Mouse (Mus musculus) erythroblast, embryonic 14.5 days (primary cell): ENCODE results near the gene BC048679. TPM values are rescaled to one million over a fixed set of nuclear protein-coding genes. Genes with fewer than 3 reads are reported as not detected.

Experiments
- H3K27me3 ChIP-seq: 2 replicates; pipeline ENCODE4 v1.6.1; 2012; ENCODE audit warnings: inconsistent platforms; ENCODE audit not compliant: control insufficient read depth
- H3K36me3 ChIP-seq: 2 replicates; pipeline ENCODE4 v1.6.1; 2012; ENCODE audit warnings: mild to moderate bottlenecking, inconsistent platforms; ENCODE audit not compliant: control insufficient read depth
- H3K4me1 ChIP-seq: 2 replicates; pipeline ENCODE4 v1.6.1; 2012; ENCODE audit warnings: inconsistent platforms; ENCODE audit not compliant: control insufficient read depth
- H3K4me3 ChIP-seq: replicated peaks from 2 replicates; pipeline ENCODE3; 2012; ENCODE audit warnings: moderate library complexity, mild to moderate bottlenecking, inconsistent platforms
- H3K9me3 ChIP-seq: 2 replicates; pipeline ENCODE4 v1.6.1; 2012; ENCODE audit warnings: low read length, inconsistent platforms, mixed read lengths; ENCODE audit not compliant: control insufficient read depth
- GATA1 ChIP-seq: IDR thresholded peaks from 2 replicates; pipeline ENCODE4 v1.6.1; 2012; ENCODE audit warnings: low read length, inconsistent platforms, mixed read lengths
- TAL1 ChIP-seq: IDR thresholded peaks from 3 replicates; pipeline ENCODE4 v1.6.1; 2012; ENCODE audit warnings: low read length, inconsistent platforms, mixed read lengths
- polyA plus RNA-seq: library from polyadenylated mRNA; stranded (reverse); fragments of >175 nt; gene quantifications from 2 replicates; pipeline ENCODE4 v1.2.3, GENCODE M21; 2012

The BC048679 gene
- polyA plus RNA-seq, 1 experiment, result not detected

DNA sequence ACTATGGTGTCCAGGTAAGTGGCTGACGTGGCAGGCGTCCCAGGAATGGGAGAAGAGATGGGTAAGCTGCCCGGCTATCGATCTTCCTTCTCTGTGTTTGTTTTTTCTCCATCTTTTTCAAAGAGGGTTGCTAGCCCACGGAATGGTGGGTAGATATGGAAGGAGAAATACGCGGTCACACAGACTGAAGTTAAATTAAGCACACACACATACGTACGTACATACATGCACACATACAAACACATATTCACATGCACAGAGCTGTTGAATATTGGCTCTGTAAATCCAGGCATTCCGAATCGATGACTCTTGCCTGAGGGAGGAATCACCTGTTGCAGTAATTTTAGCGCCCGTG, 25.6 kb upstream of the BC048679 start:
- Histone ChIP-seq H3K4me1 (peaks cover 23% of the 10 kb centered on the region), H3K9me3 (no peaks in the 10 kb centered on the region), H3K27me3 (peaks cover 6% of the 10 kb centered on the region; the same call in 1 of the 2 replicates), H3K4me3 (peak overlapping the region; percentile 82), H3K36me3 (peaks cover 28% of the 10 kb centered on the region)
- TF ChIP-seq GATA1, result no peak
- no peak for TF ChIP-seq TAL1

DNA sequence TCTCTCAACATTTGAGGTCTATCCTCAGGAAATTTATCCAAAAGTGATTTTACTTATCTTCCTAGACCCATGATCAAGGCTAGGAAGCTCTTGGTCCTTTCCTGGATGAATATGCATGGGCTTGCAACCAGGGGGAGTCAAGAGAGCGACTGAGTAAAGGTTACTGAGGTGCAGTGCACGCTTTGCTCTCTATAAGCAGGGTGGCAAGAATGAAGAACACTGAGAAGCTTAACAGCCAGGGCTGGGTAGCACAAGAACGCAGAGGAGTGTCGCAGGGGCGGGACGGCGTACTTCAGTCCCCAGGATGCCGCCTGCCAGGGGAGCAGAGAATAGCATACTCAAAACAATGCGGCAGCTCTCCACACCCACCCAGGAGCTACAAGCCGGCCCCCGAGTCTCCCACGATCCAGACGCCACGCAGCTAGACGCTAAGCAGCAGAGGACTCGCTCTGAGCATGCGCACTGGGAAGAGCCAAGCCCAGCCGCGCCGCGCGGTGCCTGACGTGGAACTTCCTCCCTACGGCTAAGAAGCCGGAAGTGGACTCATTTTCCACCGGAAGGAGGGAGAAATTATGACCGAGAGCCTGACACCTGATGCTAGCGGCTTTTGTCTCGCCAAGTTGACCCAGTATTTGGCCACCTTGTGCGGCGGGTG, 25.1 kb upstream of the BC048679 start:
- Histone ChIP-seq H3K27me3 (peaks cover 6% of the 10 kb centered on the region; the same call in 1 of the 2 replicates), H3K4me1 (peaks cover 23% of the 10 kb centered on the region), H3K4me3 (peak overlapping the region; percentile 82), H3K36me3 (peaks cover 23% of the 10 kb centered on the region), H3K9me3 (no peaks in the 10 kb centered on the region)
- TF ChIP-seq TAL1 (no peak), GATA1 (no peak)

DNA sequence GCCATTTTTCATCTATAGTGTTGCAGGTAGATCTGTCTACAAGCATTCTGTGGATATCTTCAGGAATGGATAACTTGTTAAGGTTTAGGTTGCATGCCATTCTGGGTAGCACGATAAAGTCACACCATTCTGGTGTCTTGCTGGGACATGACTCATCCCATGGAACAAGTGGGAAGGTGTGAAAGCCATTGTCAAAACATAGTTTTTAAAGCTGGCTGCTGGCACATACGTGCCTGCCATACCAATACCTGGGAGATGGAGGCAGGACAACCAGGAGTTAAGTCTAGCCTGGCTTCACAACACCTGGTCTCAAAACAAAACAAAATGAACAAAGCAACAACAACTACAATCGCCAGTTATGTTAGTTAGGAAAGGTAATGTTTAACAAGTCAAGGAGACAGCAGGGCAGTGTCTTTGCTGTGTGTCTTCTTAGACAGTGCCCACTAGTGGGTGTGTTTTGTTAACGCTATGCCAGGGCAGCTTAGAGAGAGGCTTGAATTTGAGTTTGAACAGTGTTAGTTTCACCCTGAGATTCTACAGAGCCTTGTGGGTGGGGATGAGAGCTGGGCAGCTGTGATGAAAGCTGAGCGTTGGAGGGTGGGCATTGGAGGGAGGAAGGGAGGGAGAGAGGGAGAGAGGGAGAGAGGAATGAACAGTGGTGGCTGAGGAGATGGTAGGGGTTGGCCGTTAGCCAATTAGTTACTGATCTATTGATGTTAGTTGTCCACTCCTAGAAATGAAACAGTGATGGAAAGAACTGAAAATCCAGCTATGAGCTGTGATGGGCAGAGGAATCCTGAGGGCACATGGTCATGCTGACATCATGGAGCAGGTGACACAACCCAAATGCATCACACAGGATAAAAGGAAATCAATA, 18.3 kb upstream of the BC048679 start:
- no peak overlapping the region for H3K4me3 ChIP-seq
- H3K36me3 ChIP-seq, result no peaks in the 10 kb centered on the region
- TF ChIP-seq GATA1 (no peak), TAL1 (no peak)
- no peaks in the 10 kb centered on the region for H3K4me1 ChIP-seq
- peaks cover 14% of the 10 kb centered on the region for H3K27me3 ChIP-seq
- H3K9me3 ChIP-seq, result no peaks in the 10 kb centered on the region

DNA sequence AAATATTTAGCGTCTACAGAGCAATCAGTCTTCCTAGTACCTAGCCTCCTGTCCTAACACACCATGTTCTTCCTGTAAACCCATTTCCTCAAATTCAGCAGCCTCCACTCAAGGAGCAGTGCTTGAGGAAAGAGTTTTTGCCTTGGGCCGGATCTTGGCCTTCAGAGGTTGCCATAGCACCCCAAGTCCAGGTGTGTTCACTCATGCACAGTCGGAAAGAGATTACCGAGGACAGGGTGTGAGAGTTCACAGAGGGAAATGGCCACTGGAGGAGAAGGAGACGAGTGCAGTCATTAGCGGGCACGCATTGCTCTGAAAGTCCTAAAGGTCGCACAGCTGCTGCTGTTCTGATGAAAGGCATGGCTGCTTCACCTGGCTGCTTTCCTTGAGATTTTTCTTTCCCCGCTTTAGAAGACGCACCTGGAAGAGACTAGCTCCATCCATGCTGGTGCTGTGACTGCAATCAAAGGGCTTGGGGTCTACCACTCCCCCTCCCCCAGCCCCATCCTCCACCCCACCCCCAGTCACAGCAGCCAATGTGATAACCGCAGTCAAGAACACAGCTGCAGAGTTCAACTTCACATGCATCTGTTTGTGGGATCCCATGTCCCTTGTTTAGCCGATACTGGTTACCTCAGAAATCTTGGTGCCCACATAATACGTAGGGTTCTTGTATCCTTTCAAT, 17.0 kb upstream of the BC048679 start:
- H3K4me3 ChIP-seq, result no peak overlapping the region
- H3K36me3 ChIP-seq, result no peaks in the 10 kb centered on the region
- H3K27me3 ChIP-seq, result peaks cover 11% of the 10 kb centered on the region
- no peaks in the 10 kb centered on the region for H3K9me3 ChIP-seq
- H3K4me1 ChIP-seq, result no peaks in the 10 kb centered on the region
- TF ChIP-seq TAL1, result no peak
- no peak for TF ChIP-seq GATA1

DNA sequence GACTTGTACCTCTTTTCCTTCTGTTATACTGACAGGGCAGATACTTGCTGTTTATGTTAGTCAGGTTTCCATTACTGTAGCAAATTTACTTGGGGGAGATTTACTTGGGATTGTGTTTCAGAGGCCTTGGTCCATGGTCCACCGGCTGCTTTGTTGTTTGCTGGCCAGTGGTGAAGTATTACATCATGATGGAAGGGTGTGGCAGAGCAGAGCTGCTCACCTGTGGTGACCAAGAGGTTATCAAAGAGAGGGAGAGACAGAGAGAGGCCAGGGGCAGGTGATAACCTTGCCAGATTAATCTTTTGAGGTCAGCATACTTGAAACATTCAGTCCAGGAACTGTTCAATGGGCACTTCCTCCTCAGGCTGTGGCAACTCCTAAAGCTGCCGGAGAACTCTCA, 3.0 kb upstream of the BC048679 start:
- H3K36me3 ChIP-seq, result no peaks in the 10 kb centered on the region
- no peaks in the 10 kb centered on the region for H3K9me3 ChIP-seq
- H3K4me3 ChIP-seq, result no peak overlapping the region
- no peak for TF ChIP-seq TAL1
- TF ChIP-seq GATA1, result no peak
- no peaks in the 10 kb centered on the region for H3K4me1 ChIP-seq
- H3K27me3 ChIP-seq, result 0 out of 2 replicates have a peak, but pooled peaks cover 2% of the 10 kb centered on the region

DNA sequence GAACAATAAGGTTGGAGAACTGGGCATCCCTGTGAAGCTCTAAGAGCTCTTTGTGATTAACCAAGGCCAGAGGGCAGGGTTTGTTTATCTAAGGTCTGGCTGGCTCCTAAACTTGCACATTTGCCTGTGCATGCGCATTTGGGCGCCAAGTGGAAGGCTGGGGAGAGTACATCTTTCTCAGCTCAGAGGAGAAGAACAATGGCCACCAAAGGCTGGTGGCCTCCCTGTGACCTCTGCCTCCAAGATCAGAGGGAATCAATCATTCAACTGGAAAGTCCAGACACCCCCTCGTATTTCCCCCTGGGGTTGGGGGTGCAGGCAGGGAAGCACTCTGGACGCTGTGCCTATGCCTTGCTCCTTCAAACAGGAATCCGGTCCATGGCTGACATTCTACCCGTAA, 910 bp downstream of the BC048679 start:
- Histone ChIP-seq H3K4me3 (no peak overlapping the region), H3K9me3 (no peaks in the 10 kb centered on the region), H3K27me3 (peaks cover 34% of the 10 kb centered on the region), H3K4me1 (no peaks in the 10 kb centered on the region), H3K36me3 (no peaks in the 10 kb centered on the region)
- TF ChIP-seq TAL1 (no peak), GATA1 (no peak)

DNA sequence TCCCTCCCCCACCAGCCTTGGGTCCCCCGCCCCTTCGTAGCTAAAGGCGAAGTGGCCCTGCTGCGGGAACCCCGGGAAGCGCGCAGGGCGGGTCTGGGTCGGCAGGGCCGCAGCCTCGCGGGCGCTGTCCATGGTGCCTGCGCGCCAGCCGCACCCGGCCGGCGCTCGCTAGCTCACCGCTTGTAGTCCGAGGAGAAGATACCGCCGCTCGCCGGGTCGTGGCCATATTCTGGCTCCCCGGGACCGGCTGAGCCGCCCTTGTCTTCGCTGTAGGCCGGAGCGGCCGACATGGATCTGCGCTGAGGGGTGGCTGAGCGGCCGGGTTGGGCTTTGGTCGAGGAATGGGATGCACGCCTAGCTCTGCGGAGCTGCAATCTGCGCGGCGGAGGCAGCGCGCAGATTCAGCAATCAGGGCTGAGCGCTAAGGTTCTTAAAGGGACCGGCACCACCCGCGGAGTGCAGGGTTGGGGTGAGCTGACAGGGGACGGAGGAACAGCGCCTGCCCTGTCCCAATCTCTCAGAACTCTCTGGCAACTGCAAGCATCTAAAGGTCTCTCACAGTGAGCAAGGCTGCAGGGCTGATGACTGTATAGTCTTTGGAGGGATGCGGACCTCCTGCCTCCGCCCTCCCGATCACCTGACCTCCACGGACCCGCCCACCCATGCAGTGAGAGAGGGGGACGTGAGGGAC, 4.6 kb downstream of the BC048679 start, which contains the start of gene Ap3b2:
Gene Ap3b2 (minus strand): TSS at position 595 of the 691 bp plus-strand sequence.
- no peak for TF ChIP-seq GATA1
- no peak for TF ChIP-seq TAL1
- H3K4me1 ChIP-seq, result no peaks in the 10 kb centered on the region
- H3K4me3 ChIP-seq, result peak within 1 kb of the TSS; percentile 10
- H3K27me3 ChIP-seq, result peaks cover 32% of the 10 kb centered on the region
- no peaks in the 10 kb centered on the region for H3K36me3 ChIP-seq
- H3K9me3 ChIP-seq, result no peaks in the 10 kb centered on the region

DNA sequence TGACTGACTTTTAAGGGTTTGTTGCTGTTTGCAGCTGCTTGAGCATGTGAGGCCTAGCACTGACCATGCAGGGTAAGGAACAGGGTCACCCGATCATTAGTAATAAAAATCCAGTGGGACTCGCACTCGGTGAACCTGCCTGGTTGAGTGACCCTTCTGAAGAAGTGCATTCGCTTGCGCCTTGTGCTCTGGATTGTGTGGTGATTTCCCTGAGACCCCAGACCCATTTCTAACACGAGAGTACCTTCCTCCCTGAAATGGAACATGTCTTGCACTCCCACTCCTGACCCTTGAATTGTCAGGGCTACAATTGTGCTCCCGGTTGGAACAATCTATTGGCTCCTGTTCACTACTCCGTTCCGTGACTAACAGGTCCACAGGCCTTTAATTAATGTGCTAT, 5.5 kb downstream of the BC048679 start:
- TF ChIP-seq TAL1 (no peak), GATA1 (no peak)
- no peaks in the 10 kb centered on the region for H3K36me3 ChIP-seq
- no peak overlapping the region for H3K4me3 ChIP-seq
- peaks cover 32% of the 10 kb centered on the region for H3K27me3 ChIP-seq
- H3K4me1 ChIP-seq, result no peaks in the 10 kb centered on the region
- no peaks in the 10 kb centered on the region for H3K9me3 ChIP-seq

DNA sequence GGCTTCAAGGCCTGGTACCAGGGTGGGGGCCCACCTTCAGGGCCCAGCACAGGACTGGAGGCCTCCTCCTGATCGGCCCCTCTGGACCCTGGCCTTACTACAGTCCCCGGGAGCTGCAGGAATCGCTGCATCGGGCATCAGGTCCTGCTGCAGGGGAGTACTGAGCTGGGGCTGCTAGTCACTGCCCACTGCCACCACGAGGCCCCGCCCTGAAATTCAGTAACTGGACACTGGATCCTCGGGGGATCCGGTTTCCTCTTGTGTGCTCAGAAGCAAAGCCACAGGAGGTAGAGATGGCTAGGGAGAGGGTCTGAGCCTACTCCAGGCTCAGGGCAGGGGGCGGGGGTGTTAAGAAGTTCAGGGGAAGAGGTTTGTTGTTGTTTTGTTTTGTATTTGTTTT, 8.4 kb downstream of the BC048679 start:
- no peaks in the 10 kb centered on the region for H3K4me1 ChIP-seq
- no peaks in the 10 kb centered on the region for H3K36me3 ChIP-seq
- H3K4me3 ChIP-seq, result no peak overlapping the region
- no peaks in the 10 kb centered on the region for H3K9me3 ChIP-seq
- TF ChIP-seq GATA1 (no peak), TAL1 (no peak)
- peaks cover 22% of the 10 kb centered on the region for H3K27me3 ChIP-seq
